Mouse (Mus musculus): ENCODE measurements at regions not wholly inside any gene's neighbourhood (a gene's known extent, or its start where the extent isn't known, plus 50 kb on each side); places are given as distances from the start of the nearest gene placed in this dataset.

DNA sequence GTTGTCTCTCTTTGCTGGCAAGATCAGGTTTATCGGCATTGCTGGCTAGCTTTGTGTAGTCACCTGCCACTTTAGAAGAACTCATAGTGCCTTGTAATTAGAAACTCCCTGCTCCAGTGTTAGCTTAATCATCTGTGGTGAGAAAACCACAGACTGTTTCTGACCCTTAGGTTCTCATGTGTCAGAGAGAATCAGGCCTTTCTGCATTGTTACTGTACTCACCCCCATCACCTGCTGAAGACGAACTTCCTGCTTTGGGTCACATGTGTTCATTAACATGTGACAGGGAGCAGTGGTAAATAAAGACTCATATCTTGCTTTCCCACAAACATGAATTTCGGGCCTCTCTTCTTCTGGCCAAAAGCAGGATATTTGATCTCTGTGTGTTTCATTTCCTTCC is 102.6 kb downstream of the Cnga2 start:
- ATAC-seq = no peak
- 87% methylated on average over 3 of the region's 3 CpGs for WGBS
- H3K36me3 ChIP-seq (ENCODE audit: control insufficient read depth, insufficient read depth, low read length) = no peaks in the 10 kb centered on the region
- no peak overlapping the region for H3K9ac ChIP-seq (ENCODE audit: low read length)
- H3K27ac ChIP-seq (ENCODE audit: low read depth, low read length) = no peak overlapping the region
- no peaks in the 10 kb centered on the region for H3K27me3 ChIP-seq (replicated peaks; ENCODE audit: control insufficient read depth, insufficient read depth, low read length)
- no peak for DNase-seq (ENCODE audit: low spot score)
- no peaks in the 10 kb centered on the region for H3K4me1 ChIP-seq (ENCODE audit: control insufficient read depth, insufficient read depth, low read length)
- no peaks in the 10 kb centered on the region for H3K9me3 ChIP-seq (replicated peaks; ENCODE audit: control insufficient read depth, low read length)
- H3K4me2 ChIP-seq (ENCODE audit: low read length) = no peak overlapping the region
- H3K4me3 ChIP-seq (ENCODE audit: low read depth, low read length) = no peak overlapping the region

DNA sequence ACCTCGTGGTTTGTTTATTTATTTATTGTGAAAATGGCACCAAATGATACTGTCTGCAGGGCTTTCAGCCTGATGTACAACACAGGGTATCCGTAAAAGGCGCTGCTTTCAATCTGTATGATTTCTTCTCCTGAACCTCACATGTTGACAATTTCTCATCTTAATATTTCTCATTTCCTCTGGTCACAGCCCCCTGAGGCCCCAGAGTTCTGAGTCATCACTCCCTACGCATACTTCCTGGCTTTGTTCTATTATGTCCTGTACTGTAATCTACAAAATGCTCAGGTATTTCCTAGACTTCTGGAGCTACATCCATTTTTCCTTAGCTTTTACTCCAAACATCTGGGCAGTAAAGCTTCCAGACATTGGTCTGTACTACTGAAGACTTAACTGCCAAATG is 103.0 kb downstream of the Cnga2 start:
- Histone ChIP-seq H3K4me3 (ENCODE audit: low read depth, low read length) (no peak overlapping the region), H3K4me1 (ENCODE audit: control insufficient read depth, insufficient read depth, low read length) (no peaks in the 10 kb centered on the region), H3K27ac (ENCODE audit: low read depth, low read length) (no peak overlapping the region), H3K4me2 (ENCODE audit: low read length) (no peak overlapping the region), H3K27me3 (replicated peaks; ENCODE audit: control insufficient read depth, insufficient read depth, low read length) (no peaks in the 10 kb centered on the region), H3K9ac (ENCODE audit: low read length) (no peak overlapping the region), H3K36me3 (ENCODE audit: control insufficient read depth, insufficient read depth, low read length) (no peaks in the 10 kb centered on the region), H3K9me3 (replicated peaks; ENCODE audit: control insufficient read depth, low read length) (no peaks in the 10 kb centered on the region)
- DNase-seq (ENCODE audit: low spot score) (no peak), ATAC-seq (no peak)
- 88% methylated on average over 4 of the region's 4 CpGs for WGBS

DNA sequence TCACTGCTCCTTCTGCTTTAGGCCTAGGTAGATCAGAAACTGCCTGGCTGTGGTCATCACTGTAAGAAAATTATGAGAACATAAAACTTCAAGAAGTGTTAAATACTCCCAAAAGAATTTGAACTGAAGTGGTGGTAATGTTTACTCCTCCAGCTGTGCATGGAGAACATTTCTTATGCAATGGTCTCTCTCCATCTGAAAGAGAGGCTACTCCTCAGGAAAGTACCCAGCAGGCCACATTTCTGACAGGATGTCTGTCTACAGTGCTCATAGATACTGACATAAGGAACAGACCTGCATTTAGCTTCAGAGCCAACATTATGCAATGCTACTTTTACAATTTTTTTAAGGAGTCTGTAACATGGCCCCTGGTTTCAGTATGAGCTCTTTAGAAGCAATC is 79.9 kb upstream of the Magea4 start:
- no peaks in the 10 kb centered on the region for H3K27me3 ChIP-seq (replicated peaks; ENCODE audit: control insufficient read depth, insufficient read depth, low read length)
- H3K4me2 ChIP-seq (ENCODE audit: low read length) = no peak overlapping the region
- H3K4me3 ChIP-seq (ENCODE audit: low read depth, low read length) = no peak overlapping the region
- DNase-seq (ENCODE audit: low spot score) (no peak), ATAC-seq (no peak)
- H3K9me3 ChIP-seq (replicated peaks; ENCODE audit: control insufficient read depth, low read length) = no peaks in the 10 kb centered on the region
- no peak overlapping the region for H3K27ac ChIP-seq (ENCODE audit: low read depth, low read length)
- no peaks in the 10 kb centered on the region for H3K36me3 ChIP-seq (ENCODE audit: control insufficient read depth, insufficient read depth, low read length)
- no peaks in the 10 kb centered on the region for H3K4me1 ChIP-seq (ENCODE audit: control insufficient read depth, insufficient read depth, low read length)
- H3K9ac ChIP-seq (ENCODE audit: low read length) = no peak overlapping the region

DNA sequence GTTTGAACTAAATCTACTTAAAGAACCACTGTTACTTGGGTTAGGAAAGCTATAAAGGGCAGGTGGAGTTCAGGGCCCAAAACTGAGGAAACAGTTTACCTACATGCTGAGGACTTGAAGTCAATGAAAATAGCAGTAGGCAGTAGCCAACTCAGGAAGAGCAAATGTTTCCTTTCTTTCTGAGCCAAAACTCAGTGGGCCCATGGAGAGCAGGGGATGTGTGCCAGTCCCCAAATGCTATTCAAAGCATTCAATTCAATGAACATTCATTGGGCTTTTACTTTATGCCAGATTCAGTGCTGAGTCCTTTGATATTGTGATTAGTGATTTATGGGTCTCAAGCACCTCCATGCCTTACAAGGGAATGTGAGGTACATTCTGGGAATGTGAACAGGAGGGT is 52.7 kb upstream of the Magea4 start:
- Histone ChIP-seq H3K27ac (ENCODE audit: low read depth, low read length) (no peak overlapping the region), H3K36me3 (ENCODE audit: control insufficient read depth, insufficient read depth, low read length) (no peaks in the 10 kb centered on the region), H3K9ac (ENCODE audit: low read length) (no peak overlapping the region), H3K4me2 (ENCODE audit: low read length) (no peak overlapping the region), H3K4me1 (ENCODE audit: control insufficient read depth, insufficient read depth, low read length) (no peaks in the 10 kb centered on the region), H3K27me3 (replicated peaks; ENCODE audit: control insufficient read depth, insufficient read depth, low read length) (no peaks in the 10 kb centered on the region), H3K4me3 (ENCODE audit: low read depth, low read length) (no peak overlapping the region), H3K9me3 (replicated peaks; ENCODE audit: control insufficient read depth, low read length) (no peaks in the 10 kb centered on the region)
- ATAC-seq = no peak
- peak; percentile 0 for DNase-seq (ENCODE audit: low spot score)
